Mouse (Mus musculus): Measurements from ENCODE around the gene Mip. TPM values are rescaled to one million over a fixed set of nuclear protein-coding genes. Genes with fewer than 3 reads are reported as not detected.

The Mip gene
- not detected for total RNA-seq (2023)

DNA sequence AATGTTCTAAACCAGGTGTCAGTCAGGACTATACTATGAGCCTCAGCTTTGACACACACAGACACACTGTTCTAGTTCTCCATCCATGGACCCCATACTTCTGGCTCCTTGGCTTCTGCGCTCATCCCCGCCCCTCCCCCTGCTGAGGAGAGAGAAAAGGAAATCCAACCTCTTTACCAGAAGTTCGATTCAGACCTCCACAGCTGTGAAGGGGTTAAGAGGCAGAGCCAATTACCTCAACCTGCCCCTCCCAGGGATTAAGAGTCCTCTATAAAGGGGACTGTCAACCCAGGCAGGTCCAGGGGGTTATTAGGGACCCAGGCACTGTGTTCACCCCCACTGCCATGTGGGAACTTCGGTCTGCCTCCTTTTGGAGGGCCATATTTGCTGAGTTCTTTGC is at the start of gene Mip:
Gene Mip (plus strand): TSS at position 301 of the 400 bp plus-strand sequence.

DNA sequence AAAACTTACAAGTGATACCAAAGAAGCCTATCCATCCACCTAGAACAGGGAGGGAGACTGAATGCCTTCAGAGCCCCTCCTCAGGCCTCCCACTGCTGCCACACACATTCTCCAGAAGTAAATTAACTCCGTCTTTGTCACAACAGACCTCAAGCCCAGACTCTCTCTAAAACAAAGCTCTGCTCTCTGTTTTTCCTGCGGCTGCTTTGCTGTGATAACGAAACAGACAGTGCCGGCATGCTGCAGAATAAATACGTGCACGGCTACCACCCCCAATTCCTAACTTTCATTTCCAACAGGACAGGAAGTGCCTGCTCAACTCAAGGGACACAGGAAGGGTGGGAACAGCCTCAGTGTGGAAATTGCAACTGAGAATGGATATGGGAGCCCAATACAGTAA is 45.6 kb upstream of the Mip start, which contains the start of gene Rbms2:
Gene Rbms2 (minus strand): TSS at position 309 of the 400 bp plus-strand sequence.

GRCm38 (mm10) chr10:128194024-128194550 is 31.6 kb upstream of the Mip start, which contains the start of gene Gls2:
Gls2 (plus strand) TSS chr10:128194457.

GRCm38 (mm10) chr10:128211390-128212108 is 14.1 kb upstream of the Mip start, which contains the start of gene Spryd4:
Spryd4 (minus strand) TSS chr10:128211807.

GRCm38 (mm10) chr10:128231697-128232419 is 6.2 kb downstream of the Mip start, which contains the start of gene Timeless:
Timeless (plus strand) TSS chr10:128232065.

DNA sequence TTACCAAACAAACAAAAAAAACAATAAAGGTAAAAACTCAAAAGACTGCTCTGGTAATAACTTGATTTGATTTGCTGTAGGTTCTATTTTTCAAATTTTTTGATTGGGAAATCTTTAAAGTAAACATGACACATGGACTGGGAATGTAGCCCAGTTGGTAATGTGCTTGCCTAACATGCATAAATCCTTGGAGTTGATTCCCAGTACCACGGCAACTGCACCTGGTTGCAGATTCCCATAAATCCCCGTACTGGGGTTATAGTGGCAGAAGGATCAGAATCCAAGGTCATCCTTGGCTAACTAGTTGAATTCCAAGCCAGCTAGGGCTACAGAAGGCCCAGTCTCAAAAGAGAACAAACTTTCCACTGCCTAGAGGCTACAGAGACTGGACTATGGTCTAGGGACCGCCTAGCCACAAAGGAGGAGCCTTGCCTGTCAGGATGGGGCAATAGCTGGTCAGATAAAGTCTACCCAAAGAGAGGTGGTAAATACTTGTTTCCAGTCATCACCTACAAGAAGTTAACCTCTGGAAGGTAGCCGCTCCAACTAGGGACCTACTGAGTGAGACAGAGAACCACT is 28.1 kb downstream of the Mip start, which contains the start of gene Apon:
Gene Apon (plus strand): TSS at position 420 of the 579 bp plus-strand sequence.

DNA sequence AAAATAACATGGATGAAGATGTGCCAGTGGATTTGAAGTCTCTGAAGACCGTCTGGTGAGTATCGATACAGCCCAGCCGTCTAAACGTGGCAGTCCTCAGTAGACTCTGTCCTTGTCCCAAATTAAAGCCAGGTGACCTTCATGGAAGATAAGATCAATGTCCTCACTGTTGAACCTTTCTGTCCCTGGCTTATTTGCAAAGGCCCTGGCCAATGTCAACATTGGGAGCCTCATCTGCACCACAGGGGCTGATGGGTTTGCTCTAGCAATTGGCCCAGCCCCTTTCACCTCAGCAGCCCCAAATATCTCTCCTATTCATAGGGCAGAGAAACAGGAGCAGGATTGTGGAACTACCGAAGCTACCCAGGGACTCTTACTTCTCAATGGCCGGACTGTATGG is 42.7 kb downstream of the Mip start, which contains the start of gene Apof:
Gene Apof (plus strand): TSS at position 301 of the 400 bp plus-strand sequence.

GRCm38 (mm10) chr10:128270287-128270841 is 44.7 kb downstream of the Mip start, which contains the start of gene Stat2:
Stat2 (plus strand) TSS chr10:128270559.

Other genes starting within 250 kb of the Mip start
- gene Hsd17b6, start 218.2 kb upstream of the Mip start, total RNA-seq (2023), result not detected
- gene Prim1, start 210.7 kb upstream of the Mip start, total RNA-seq (2023), result 20.7 TPM
- gene Naca, start 190.3 kb upstream of the Mip start, total RNA-seq (2023), result 830 TPM
- gene Ptges3, start 166.9 kb upstream of the Mip start, total RNA-seq (2023), result 118 TPM
- gene Atp5b, start 142.6 kb upstream of the Mip start, total RNA-seq (2023), result 629 TPM
- 104 TPM for gene Baz2a, start 134.3 kb upstream of the Mip start, total RNA-seq (2023)
- gene Rbms2, start 45.5 kb upstream of the Mip start, total RNA-seq (2023), result 37.2 TPM
- 0.86 TPM for gene Gls2, start 31.4 kb upstream of the Mip start, total RNA-seq (2023)
- 14.0 TPM for gene Spryd4, start 14.0 kb upstream of the Mip start, total RNA-seq (2023)
- 37.2 TPM for gene Timeless, start 6.2 kb downstream of the Mip start, total RNA-seq (2023)
- gene Apon, start 28.3 kb downstream of the Mip start, total RNA-seq (2023), result not detected
- not detected for gene Apof, start 42.8 kb downstream of the Mip start, total RNA-seq (2023)
- 59.1 TPM for gene Stat2, start 44.7 kb downstream of the Mip start, total RNA-seq (2023)
- not detected for gene Il23a, start 72.9 kb downstream of the Mip start, total RNA-seq (2023)
- gene Pan2, start 77.5 kb downstream of the Mip start, total RNA-seq (2023), result 45.0 TPM
- 19.0 TPM for gene Cnpy2, start 96.6 kb downstream of the Mip start, total RNA-seq (2023)
- gene Cs, start 111.9 kb downstream of the Mip start, total RNA-seq (2023), result 82.2 TPM
- 22.3 TPM for gene Coq10a, start 143.2 kb downstream of the Mip start, total RNA-seq (2023)
- gene Ankrd52, start 151.3 kb downstream of the Mip start, total RNA-seq (2023), result 50.4 TPM
- gene Slc39a5, start 175.4 kb downstream of the Mip start, total RNA-seq (2023), result not detected
- 41.9 TPM for gene Nabp2, start 185.7 kb downstream of the Mip start, total RNA-seq (2023)
- 28.7 TPM for gene Rnf41, start 185.8 kb downstream of the Mip start, total RNA-seq (2023)
- 114 TPM for gene Smarcc2, start 233.4 kb downstream of the Mip start, total RNA-seq (2023)